Mouse (Mus musculus) lung, postnatal 0 days (tissue): ENCODE data around the gene Gjc2.

Experiments
- CTCF ChIP-seq: IDR thresholded peaks from 2 replicates; pipeline ENCODE4 v1.5.1; 2016; ENCODE audit warnings: antibody characterized with exemption, mild to moderate bottlenecking
- EP300 ChIP-seq: IDR thresholded peaks from 2 replicates; pipeline ENCODE4 v1.6.1; 2016; ENCODE audit warnings: antibody characterized with exemption, mild to moderate bottlenecking, control low read depth

DNA sequence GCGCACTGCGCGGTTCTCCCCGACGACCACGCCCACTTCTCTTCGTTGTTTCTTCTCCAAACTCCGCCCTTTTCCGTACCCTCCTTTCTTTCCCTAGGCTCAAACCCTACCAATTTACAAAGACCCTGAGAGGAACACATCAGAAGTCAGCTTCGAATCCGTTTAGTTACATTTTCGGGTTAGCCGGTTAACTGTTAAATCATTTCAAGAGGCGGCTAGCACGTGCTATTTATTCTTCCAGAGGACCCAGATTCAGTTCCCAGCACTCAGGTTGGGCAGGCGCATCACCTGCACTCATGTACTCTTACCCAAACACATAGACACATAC lies 9.0 kb upstream of the Gjc2 start, which contains the start of gene Guk1:
- TF ChIP-seq EP300 (peak; percentile 57; the same call in 1 of the 2 replicates), CTCF (no peak)
